Mouse (Mus musculus): ENCODE measurements at regions not wholly inside any gene's neighbourhood (a gene's known extent, or its start where the extent isn't known, plus 50 kb on each side); places are given as distances from the start of the nearest gene placed in this dataset.
"Not testable (repeated sequence)": the region's sequence is repeated elsewhere in the genome, so short reads cannot be mapped to it uniquely, and the experiment has no call there.

DNA sequence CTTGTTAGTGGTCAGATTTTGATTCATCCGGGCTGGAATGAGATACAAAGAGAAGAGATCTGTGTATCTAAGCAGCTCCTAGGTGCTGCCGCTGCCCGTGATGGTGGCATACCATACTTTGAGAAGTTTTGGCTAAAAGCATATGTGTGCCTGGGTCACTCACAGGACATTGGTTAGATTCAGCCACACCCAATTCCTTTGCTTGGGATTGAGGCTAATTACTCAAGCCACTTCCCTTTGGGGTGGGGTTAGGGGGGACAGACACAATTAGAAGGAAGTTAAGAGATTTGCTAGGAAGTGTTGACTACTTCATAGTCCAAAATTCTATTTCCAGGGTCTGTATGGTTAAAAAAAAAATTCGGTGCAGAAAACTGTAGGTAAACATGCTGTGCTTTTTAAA lies 97.9 kb upstream of the Klf4 start:
- not testable (repeated sequence) for TF ChIP-seq GATA1 (IDR thresholded peaks at IDR 0.05; ENCODE audit: borderline replicate concordance, low read length); FLI1 (IDR thresholded peaks at IDR 0.05; ENCODE audit: low read length)
